Mouse (Mus musculus) v-Abl transformed pro-B cells (cell line): Measurements from ENCODE around the gene Slc24a4.

Experiments used
- in situ Hi-C, 2 experiments: fragments of 400-800 bp; cut with MboI; formaldehyde crosslinking; loops; one replicate each; pipeline ENCODE4 v1.15.1; 2025; ENCODE audit not compliant: unreplicated experiment in 2 of 2

The Slc24a4 gene

DNA sequence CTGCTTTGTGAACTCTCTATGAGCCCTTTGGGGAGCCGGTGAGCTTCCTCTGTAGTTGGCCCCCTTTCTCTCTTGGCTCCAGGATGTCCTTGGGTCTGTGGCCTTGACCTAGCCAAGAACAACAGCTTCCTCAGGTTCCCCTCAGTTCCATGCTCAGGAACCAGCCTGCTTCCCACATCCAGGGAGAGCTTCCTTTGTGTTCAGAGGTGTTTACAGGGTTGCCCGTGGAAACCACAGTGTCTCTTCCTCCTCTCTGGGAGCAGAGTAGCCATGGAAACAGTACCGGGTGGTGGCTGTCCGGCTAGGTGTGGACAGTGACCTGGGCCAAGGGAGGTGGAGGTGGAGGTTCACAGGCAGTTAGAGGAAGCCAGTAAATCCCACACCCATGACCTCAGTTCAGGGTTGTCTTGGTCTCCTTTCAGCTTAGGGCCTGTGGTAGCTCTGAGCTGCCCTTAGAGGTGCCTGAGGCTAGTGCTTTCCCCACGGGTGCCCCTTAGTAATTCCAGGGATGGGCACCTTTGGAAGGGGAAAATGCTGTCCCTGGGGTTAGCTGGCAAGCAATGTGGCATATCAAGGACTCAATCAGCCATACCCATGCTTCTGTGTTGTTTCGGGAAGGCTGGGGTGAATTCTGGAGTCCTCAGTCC lies 113.7 kb downstream of the Slc24a4 start:
- in situ Hi-C loops, result no loop called here

DNA sequence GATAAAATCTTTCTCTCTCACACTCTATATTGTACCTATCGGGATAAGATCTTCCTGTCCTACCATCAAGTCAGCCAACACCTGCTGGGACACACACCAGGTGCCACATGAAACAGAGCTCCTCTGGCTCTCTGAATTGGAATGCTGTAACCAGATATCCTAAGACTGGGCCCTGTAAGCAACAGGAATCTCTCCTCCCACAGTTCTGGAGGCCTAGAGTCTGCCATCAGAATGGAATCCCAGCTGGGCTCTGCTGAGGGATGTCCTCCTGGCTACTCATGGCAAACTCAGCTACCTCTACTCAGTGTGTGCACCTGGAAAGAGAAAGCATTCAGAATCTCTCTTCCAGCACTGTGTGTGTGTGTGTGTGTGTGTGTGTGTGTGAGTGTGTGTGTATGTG lies 115.4 kb downstream of the Slc24a4 start:
- in situ Hi-C loops, result no loop called here

DNA sequence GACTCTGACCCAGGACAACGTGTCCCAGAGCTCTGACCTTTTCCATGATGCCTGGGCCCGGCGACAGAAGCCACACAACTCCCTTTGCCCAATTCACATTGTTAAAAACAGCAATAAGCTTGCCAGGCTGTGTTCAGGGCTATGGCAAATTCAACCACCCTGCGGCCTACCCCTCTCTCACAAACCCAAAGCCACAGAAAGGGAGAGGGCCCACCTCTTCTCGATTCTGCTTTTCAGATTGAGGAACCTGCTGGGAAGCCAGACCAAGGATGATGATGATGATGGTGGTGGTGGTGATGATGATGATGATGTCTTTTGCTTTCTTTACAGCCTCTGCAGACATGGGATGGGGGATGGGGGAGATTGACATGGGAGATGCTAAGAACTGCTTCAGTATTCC lies 117.7 kb downstream of the Slc24a4 start:
- in situ Hi-C loops, result no loop called here

DNA sequence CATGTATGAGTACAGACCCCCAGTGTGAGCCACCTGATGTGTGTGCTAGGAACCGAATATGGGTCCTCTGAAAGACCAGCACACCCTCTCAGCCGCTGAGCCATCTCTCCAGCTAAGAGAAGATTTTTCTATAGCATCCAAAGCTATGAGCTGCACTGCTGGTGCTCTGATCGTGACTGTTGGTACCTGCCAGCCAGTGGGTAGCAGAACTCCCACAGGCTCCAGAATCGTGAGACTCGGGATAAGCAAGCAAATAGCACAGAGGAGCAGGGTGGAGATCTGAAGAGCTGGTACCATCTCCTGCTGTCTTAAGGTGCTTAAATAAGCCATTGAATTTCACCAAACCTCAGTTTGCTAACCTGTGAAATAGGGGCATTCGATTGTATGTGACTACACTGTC lies 119.6 kb downstream of the Slc24a4 start:
- in situ Hi-C loops, result no loop called here

DNA sequence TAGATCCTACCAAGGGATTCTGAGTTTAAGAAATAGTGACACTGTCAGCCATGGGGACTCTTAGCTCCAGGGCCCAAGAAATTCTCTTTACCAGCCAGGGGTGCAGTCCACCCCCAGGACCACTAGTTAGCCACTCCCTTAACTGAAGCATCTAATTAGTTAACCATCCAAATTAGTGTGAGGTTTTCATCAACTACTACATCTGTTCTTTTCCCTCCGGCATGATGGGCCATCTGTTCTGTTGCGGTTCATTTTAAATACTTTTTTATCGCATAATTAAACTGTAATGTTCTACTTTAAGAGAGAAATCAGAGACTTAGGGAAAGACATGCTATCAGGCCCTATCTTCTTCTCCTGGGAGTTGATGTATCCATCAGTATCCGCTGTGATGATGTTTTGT lies 121.8 kb downstream of the Slc24a4 start:
- in situ Hi-C loops, result no loop called here

DNA sequence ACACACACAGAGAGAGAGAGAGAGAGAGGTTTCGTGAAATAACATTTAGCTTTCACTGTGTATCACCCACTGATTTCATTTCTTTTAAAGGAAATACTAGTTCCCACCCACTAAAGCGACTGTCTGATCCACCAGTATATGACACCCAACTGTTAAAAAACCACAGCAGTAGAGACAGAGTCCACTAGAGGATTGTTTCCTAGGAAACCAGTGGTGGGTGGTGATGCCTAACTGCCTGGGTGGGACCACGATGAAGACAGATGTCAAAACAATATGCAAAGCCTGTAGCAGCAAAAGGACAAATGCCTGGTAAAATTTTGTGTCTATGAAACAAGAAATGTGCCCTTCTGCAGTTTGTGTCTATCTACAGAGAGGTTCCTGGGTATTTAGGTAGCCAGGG lies 122.5 kb downstream of the Slc24a4 start:
- in situ Hi-C loops, result no loop called here

DNA sequence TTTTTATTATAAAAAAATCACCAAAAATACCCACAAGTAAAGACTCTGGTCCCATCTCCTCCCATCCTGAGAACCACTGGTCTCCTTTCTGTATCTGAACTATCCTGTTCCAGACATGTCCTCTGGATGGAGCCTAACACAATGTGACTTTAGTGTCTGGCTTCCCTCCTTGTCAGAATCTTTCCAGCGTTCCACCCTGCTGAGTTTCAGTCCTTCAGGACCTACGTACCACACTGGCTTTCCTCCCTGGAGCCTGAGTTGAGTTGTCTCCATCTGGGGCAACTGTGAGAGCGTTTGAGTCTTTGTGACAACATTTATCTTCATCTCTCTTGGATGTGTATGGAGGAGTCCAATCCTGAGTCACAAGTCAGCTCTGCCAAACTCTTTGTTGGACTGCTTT lies 123.5 kb downstream of the Slc24a4 start:
- in situ Hi-C loops, result no loop called here

DNA sequence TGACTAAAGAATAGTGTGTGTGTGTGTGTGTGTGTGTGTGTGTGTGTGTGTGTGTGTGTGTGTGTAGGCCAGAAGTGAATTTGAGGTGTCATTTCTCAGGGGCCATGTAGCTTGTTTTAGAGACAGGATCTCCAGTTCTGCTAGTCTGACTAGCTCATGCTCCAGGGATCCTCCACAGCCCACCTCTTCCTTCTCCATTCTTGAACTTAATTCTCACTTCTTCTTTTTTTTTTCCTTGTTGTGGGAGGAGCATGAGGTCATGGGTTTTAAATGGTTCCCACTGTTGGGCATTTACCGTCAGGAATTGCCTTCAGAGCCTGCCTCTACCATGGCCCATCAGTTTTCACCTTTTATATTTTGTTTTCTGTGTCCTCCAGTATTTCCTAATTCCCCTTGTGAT lies 124.0 kb downstream of the Slc24a4 start:
- in situ Hi-C loops, result no loop called here

DNA sequence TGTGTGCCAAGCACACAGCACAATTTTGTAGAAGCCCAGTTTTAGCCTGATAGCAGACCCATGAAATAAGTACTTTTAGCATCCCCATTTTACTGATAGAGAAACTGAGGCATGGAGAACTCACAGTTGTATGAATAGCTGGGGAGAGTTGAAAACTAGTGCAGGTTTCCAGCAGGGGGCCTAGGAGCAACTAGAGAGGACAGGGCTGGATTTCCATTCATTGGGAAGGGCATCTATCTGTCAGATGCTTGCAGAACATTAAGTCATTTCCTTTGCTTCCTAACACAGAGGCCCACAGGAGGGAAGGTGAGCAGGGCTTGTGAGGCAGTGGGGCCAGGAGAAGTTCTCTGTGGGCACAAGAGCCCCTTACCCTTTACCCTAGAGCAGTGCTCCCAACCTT lies 126.5 kb downstream of the Slc24a4 start:
- in situ Hi-C loops, result no loop called here

DNA sequence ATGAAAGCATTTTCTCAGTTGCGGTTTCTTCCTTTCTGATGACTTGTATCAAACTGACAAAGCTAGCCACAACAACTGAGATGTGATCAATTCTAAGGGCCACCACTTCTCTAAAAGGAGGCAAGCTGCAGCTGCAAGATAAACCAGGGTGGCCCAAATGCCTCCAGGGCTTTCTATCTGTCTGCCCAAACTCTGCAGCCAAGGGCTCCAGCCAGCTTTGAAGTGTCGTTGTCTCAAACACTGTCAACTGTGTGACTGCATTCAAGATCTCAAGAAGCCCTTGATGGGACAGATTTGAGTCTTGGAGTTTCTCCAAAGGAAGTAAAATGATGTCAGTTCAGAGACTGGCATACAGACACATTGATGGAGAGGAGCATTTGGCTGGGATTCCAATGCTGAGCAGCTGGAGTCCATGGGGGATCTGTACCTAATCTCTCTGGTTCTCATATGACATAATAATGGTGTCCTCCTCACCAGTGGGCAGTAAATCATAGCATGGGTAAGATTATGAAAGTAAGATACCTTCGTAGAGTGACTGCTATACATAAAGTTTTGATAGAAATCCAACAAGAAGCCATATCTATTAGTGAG lies 130.1 kb downstream of the Slc24a4 start:
- in situ Hi-C loops, result no loop called here

DNA sequence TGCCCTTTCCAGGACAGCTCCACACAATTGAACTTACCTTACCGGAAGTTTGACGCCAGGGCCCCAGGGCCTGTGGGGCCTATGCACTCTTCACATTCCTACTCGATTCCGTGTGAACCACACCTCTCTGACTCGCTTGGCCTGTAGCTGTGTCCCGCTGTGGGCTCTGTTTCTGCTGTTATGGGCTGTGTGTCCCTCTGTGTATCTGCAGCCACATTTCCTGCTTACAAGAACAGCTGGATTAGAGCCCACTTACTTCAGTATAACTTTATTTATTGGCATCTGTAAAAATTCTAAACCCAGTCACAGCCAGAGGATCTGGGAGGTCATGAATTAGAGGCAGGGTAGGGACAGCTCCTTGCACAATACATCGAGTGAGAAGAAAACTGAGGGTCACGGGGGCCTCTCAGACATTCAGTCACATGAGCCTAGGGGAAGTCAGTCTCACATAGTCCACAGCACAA lies 133.4 kb downstream of the Slc24a4 start:
- in situ Hi-C loops, result no loop called here

DNA sequence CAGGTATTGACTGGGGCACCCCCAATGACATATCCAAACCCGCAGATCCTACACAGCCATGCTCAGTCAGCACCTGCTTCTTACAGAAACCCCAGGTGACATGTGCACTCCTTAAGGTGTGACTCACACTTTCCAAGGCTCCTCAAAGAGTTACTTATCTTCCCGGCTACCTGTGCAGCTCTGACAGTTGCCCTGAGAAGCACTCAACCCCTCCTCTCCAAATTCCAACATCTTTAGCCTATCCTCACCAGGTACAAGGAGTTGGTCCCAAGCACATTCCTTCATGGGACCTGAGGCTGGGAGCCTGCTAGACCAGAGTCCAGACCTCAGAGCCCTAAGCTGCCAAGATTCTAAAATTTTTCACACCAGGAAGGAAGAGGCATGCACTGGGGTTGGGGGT lies 134.3 kb downstream of the Slc24a4 start:
- in situ Hi-C loops, result no loop called here

DNA sequence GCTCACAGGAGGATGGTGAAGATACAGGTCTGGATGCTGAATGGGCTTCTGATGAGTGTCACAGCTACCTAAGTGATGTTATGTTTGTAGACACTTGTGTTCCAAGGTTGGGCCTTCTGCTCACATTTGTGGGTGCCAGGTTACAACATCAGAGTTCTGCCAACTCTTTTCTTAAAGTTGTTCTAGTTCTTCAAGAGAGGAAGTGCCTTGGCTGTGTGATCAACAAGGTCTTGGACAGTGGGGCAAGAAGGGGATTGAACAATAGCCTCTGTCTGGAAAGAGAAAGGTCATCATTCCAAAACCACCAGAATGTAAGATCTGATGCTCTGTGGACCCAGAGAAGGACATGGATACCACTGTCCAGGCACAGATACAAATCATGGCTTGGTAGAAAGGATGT lies 134.7 kb downstream of the Slc24a4 start:
- in situ Hi-C loops, result no loop called here

DNA sequence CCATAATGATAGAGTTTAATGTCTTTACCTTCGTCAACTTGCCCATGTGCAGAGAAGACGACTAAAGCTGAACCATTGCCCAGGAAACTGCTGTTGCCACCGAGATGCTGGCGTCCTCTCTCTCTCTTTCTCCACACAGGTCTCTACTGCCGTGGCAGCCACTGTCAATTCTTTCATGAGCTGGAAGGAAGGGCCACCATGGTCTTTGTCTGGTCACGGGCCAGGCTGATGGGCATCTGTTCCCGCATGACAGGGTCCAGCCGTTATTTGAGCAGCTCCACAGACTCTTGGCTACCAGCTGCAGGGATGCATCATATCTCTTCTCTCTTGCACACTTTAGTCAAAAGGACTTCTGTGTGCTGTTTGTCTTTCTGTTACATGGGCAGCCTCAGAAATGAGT lies 137.9 kb downstream of the Slc24a4 start:
- in situ Hi-C loops, result no loop called here

DNA sequence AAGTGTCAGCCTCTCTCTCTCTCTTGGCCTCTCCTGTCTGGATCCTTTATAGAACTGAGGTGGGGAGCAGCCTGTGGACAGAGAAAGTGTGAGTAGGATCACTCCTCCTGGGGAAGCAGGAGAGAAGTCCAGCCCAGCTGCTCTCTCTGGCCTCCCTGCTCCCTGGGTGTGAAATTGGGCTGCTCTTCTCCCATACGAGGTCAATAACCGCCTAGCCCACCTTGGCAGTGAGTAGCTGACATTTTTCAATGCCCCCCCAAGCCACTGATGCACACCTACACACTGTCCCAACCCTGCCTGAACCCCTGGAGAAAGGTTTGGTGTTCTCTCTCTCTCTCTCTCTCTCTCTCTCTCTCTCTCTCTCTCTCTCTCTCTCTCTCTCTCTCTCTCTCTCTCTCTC lies 140.6 kb downstream of the Slc24a4 start:
- in situ Hi-C loops, result no loop called here

DNA sequence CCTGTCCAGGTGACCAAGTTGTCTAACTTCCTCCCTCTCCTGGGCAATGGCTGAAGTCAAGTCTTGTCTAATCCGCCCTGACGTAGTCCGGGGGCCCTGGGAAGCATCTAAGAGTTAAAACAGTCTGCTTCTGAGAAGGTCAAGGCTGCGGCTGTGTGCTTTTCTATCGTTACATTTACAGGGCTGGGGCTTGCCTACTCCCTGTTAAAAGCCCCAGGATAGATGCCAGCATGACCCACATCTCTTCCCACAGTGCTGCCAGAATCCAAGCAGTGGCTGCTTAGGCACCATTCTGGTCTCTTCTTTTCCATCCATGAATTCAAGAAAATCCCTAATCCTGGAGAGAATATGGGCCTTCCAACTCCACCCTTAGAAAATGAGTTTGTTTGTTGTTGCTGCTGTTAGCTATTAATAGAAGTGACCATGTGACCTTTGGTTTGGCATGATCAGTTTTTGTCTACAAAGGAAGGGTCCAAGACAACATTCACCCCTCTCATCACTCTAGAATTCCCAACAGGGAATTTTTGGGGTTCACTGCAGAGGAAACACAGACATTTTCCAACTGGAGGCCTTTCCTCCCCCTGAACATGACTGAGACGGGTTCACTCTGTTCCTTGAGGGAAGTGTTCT lies 142.4 kb downstream of the Slc24a4 start:
- in situ Hi-C loops, result no loop called here

DNA sequence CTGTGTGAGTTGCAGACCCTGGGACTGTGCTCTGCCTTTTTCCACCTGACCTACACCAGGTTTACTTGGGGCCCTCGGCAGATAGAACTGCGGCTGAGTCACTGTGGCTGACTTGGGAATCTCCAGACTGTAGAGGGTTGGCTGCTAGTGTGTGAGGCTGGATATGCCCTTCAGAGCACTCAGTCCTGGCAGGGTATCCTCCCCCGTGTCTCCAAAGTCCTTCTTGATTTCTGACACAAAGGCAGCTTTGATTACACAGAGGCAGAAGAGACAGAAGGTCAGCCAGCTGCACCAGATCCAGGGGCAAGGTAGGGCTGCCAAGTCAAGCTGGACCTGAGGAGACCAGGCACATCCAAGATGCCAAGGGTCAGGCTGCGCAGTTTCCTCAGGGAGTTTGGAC lies 142.9 kb downstream of the Slc24a4 start:
- in situ Hi-C loops, result no loop called here

DNA sequence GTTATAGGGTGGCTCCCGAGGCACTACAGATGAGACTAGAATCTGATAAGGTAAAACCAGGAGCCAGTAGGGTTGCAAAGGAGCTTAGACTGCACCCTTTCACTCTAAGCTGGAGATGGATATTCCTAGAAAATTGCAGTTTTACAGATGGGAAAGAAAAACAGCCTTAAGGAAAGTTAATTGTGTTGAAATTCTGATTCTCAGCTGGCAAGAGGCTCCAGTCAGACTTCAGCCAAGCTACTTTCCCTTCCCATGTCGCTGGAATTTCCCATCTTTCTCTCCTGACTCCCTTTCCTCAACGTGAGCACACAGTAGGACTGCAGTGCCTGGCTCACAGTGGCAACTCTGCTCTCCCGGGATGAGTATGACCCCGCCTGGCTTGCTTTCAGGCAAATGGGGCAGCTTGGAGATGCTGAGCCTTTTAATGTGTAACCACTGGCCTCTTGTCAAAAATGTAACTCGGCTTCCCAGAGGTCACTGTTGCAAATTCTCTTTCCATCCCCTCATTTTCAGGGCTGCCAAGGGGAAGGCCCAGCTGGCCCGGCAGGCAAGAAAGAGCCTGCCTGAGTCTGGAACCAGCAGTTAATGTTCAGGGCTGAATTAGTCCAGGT lies 147.4 kb downstream of the Slc24a4 start:
- in situ Hi-C loops, result no loop called here

DNA sequence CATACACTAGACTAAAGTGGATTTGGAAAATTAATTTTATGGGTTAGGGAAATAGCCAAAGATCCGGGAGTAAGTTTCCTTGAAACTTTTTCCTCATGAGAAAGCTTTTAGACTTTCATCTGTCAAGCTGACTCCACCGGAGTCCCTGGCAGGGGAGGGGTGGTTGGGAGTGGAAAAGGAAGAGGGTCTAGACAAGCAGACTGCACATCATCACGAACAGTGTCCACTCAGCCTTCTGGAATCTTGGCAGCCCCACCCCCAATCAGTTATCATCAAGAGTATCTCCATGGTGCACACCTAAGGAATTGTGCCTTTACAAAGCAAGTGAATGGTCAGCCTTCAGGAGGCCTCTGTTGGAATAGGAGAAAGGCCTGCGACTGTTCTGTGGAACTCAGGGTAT lies 151.8 kb downstream of the Slc24a4 start:
- in situ Hi-C loops, result loop anchor here in 1 of 2 experiments (5.0 kb wide), 1 partner anchor 102 kb away; no protein-coding TSS in a partner anchor

DNA sequence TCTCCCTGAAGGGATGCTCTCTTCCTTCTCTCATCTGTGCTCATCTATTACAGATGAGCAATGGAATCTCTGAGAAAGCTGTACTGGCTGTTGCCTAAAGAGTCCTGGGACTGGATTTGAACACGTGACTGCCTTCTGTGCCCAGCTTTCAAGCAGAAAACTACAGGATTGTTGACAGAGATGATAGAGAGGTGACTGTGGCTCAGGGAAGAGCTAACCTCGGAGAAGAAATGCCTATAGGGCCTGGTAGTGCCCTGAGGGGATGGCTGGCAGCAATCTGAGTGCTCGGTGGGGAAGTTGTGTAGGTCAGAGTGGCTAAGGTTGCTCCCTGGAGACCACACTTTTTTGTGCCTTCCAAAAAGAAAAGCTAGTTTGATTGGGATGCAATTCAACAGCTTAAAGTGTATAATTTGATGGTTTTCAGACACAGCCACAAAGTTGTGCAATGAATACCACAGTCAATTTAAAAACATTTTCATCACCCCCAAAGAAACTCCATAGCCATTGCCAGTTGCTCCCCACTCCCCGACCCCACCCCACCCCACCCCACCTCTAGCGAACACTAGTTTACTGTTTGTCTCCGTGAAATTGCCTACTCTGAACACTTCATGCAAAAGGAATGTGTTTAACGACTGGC lies 152.5 kb downstream of the Slc24a4 start:
- in situ Hi-C loops, result loop anchor here in 1 of 2 experiments (5.0 kb wide), 1 partner anchor 101 kb away; no protein-coding TSS in a partner anchor

DNA sequence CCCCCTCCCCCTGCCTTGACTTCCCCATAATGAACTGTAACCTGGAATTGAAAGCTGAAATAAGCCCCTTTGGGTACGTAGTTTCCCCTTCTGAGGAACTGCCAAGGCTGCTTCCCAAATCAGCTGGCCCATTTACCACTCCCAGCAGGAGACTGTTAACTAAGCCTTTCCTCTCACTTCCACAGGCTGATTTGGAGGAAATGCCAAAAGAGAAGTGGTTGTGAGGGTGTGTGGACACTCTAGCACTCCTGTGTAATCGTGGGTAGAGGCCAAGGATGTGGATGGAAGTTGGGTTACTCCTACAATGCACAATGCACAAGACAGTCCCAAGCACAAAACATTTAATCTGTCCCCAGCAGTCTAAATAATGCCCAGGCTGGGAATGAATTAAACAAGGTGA lies 153.6 kb downstream of the Slc24a4 start:
- in situ Hi-C loops, result loop anchor here in 1 of 2 experiments (5.0 kb wide), 1 partner anchor 100 kb away; no protein-coding TSS in a partner anchor
